Mouse (Mus musculus) erythroblast, embryonic 14.5 days (primary cell): ENCODE results near the gene Fcgbp. TPM values are rescaled to one million over a fixed set of nuclear protein-coding genes. Genes with fewer than 3 reads are reported as not detected.
"Not testable (repeated sequence)": the region's sequence is repeated elsewhere in the genome, so short reads cannot be mapped to it uniquely, and the experiment has no call there.

ENCODE experiments used
- H3K27me3 ChIP-seq: 2 replicates; pipeline ENCODE4 v1.6.1; 2012; ENCODE audit warnings: inconsistent platforms; ENCODE audit not compliant: control insufficient read depth
- H3K36me3 ChIP-seq: 2 replicates; pipeline ENCODE4 v1.6.1; 2012; ENCODE audit warnings: mild to moderate bottlenecking, inconsistent platforms; ENCODE audit not compliant: control insufficient read depth
- H3K4me1 ChIP-seq: 2 replicates; pipeline ENCODE4 v1.6.1; 2012; ENCODE audit warnings: inconsistent platforms; ENCODE audit not compliant: control insufficient read depth
- H3K4me3 ChIP-seq: replicated peaks from 2 replicates; pipeline ENCODE3; 2012; ENCODE audit warnings: moderate library complexity, mild to moderate bottlenecking, inconsistent platforms
- H3K9me3 ChIP-seq: 2 replicates; pipeline ENCODE4 v1.6.1; 2012; ENCODE audit warnings: low read length, inconsistent platforms, mixed read lengths; ENCODE audit not compliant: control insufficient read depth
- GATA1 ChIP-seq: IDR thresholded peaks from 2 replicates; pipeline ENCODE4 v1.6.1; 2012; ENCODE audit warnings: low read length, inconsistent platforms, mixed read lengths
- TAL1 ChIP-seq: IDR thresholded peaks from 3 replicates; pipeline ENCODE4 v1.6.1; 2012; ENCODE audit warnings: low read length, inconsistent platforms, mixed read lengths
- polyA plus RNA-seq: library from polyadenylated mRNA; stranded (reverse); fragments of >175 nt; gene quantifications from 2 replicates; pipeline ENCODE4 v1.2.3, GENCODE M21; 2012

The Fcgbp gene
- polyA plus RNA-seq, 1 experiment = not detected

DNA sequence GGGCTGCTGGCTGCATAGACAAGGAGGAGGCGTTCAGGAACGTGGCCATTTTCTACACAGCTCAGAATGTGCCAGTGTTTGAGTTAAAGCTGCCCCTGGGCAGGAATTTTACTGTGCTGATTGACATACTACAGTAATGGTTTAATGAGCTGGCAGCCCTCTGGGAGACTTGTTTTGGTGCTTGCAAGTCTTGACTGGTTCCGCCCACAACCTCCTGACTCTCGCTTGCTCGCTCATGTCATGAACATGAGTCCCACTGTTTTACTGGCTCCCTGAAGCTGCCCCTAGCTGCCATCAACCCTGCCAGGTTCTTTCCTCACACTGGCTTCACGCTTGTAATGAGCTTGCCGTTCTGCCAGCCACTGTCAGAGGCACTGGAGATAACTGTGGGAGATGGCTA, 13.2 kb downstream of the Fcgbp start:
- Histone ChIP-seq H3K36me3 (no peaks in the 10 kb centered on the region), H3K27me3 (no peaks in the 10 kb centered on the region), H3K9me3 (peaks cover 17% of the 10 kb centered on the region; the same call in 1 of the 2 replicates), H3K4me3 (no peak overlapping the region), H3K4me1 (no peaks in the 10 kb centered on the region)
- TF ChIP-seq GATA1 (no peak), TAL1 (no peak)

- Histone ChIP-seq H3K36me3 (no peaks in the 10 kb centered on the region), H3K9me3 (peaks cover 17% of the 10 kb centered on the region; the same call in 1 of the 2 replicates), H3K4me3 (no peak overlapping the region), H3K27me3 (no peaks in the 10 kb centered on the region), H3K4me1 (no peaks in the 10 kb centered on the region)
- no peak for TF ChIP-seq GATA1
- TF ChIP-seq TAL1 = no peak
These were observed 15.2 kb downstream of the Fcgbp start for GRCm38 (mm10) chr7:28086236-28086635.

GRCm38 (mm10) chr7:28093541-28093940, 22.5 kb downstream of the Fcgbp start:
- H3K4me1 ChIP-seq = no peaks in the 10 kb centered on the region
- no peak overlapping the region for H3K4me3 ChIP-seq
- TF ChIP-seq GATA1 = no peak
- no peak for TF ChIP-seq TAL1
- H3K9me3 ChIP-seq = peaks cover 12% of the 10 kb centered on the region
- no peaks in the 10 kb centered on the region for H3K36me3 ChIP-seq
- no peaks in the 10 kb centered on the region for H3K27me3 ChIP-seq

GRCm38 (mm10) chr7:28099101-28099500, 28.1 kb downstream of the Fcgbp start:
- Histone ChIP-seq H3K4me3 (no peak overlapping the region), H3K27me3 (peaks cover 4% of the 10 kb centered on the region), H3K4me1 (no peaks in the 10 kb centered on the region), H3K36me3 (no peaks in the 10 kb centered on the region), H3K9me3 (peaks cover 25% of the 10 kb centered on the region)
- TF ChIP-seq GATA1 = no peak
- TF ChIP-seq TAL1 = no peak

DNA sequence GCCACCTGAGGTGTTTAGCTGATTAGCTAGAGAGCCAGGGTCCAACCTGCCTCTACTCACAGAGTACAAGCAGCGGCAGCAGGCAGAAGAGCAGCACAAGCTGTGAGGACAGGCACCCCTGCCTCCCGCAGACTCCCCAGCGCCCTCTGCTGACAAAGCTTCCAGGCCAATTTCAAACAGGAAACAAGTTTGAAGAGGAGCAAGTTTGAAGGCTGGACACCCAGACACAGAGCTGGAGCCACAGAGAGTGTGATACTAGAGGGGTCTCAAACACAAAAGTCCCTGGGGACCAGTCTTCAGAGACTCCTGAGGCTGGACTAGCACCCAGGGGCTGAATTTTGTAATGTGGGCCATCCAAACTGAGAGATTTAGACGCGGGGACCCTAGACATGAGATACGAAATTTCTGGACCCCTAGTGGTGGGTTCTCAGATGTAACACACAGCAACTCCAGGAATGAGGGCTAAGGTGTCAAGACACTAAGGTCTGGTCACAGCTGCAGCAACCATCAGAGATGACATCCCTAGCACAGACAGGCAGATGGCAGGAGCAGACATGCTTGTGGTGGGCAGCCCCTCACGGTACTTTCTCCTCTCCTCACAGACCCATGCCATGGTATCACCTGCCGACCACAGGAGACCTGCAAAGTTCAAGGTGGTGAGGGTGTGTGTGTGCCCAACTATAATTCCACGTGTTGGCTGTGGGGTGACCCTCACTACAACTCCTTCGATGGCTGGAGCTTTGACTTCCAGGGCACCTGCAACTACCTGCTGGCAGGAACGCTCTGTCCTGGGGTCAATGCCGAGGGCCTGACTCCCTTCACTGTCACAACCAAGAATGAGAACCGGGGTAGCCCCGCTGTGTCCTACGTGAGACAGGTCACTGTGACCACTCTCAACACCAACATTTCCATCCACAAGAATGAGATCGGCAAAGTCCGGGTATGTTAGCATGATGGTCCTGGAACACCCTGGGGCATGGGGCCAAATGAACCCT, 29.9 kb downstream of the Fcgbp start:
- H3K27me3 ChIP-seq = peaks cover 10% of the 10 kb centered on the region
- H3K4me3 ChIP-seq = no peak overlapping the region
- H3K36me3 ChIP-seq = no peaks in the 10 kb centered on the region
- H3K4me1 ChIP-seq = no peaks in the 10 kb centered on the region
- peaks cover 25% of the 10 kb centered on the region for H3K9me3 ChIP-seq
- no peak for TF ChIP-seq GATA1
- no peak for TF ChIP-seq TAL1

DNA sequence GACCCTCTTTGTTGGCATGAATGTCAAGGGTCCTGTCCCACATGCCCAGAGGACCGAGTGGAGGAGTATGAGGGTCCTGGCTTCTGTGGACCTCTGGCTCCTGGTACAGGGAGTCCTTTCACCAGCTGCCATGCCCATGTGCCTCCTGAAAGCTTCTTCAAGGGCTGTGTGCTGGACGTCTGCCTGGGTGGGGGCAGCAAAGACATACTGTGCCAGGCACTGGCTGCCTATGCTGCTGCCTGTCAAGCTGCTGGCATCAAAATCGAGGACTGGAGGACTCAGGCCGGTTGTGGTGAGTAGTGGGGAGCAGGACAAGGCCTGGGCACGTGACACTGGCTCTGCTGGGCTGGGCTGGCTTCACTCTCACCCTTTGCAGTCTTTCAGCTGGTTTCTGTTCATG, 31.9 kb downstream of the Fcgbp start:
- not testable (repeated sequence) for H3K4me1 ChIP-seq, H3K27me3 ChIP-seq, H3K36me3 ChIP-seq, H3K4me3 ChIP-seq
- H3K9me3 ChIP-seq = peaks cover 17% of the 10 kb centered on the region

DNA sequence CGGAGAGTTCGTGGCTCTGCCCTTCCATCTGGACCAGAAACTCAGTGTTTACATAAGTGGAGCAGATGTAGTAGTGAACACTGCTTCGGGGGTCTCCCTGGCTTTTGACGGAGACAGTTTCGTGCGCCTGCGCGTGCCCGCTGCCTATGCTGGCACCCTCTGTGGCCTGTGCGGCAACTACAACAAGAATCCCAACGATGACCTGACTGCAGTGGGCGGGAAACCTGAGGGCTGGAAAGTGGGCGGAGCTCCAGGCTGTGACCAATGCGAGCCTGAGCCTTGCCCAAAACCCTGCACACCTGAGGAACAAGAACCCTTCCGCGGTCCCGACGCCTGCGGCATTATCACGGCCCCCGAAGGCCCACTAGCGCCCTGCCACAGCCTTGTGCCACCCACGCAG, 33.6 kb downstream of the Fcgbp start:
- Histone ChIP-seq H3K4me3 (no peak overlapping the region), H3K36me3 (no peaks in the 10 kb centered on the region), H3K27me3 (peaks cover 10% of the 10 kb centered on the region), H3K4me1 (no peaks in the 10 kb centered on the region), H3K9me3 (peaks cover 6% of the 10 kb centered on the region)
- TF ChIP-seq TAL1 (no peak), GATA1 (no peak)

- no peak for TF ChIP-seq GATA1
- TF ChIP-seq TAL1 = no peak
- no peaks in the 10 kb centered on the region for H3K4me1 ChIP-seq
- H3K9me3 ChIP-seq = 0 out of 2 replicates have a peak, but pooled peaks cover 2% of the 10 kb centered on the region
- no peaks in the 10 kb centered on the region for H3K36me3 ChIP-seq
- H3K4me3 ChIP-seq = no peak overlapping the region
- H3K27me3 ChIP-seq = peaks cover 10% of the 10 kb centered on the region
These were observed 35.2 kb downstream of the Fcgbp start for GRCm38 (mm10) chr7:28106241-28106640.

- Histone ChIP-seq H3K9me3 (peaks cover 9% of the 10 kb centered on the region), H3K4me1 (no peaks in the 10 kb centered on the region), H3K36me3 (no peaks in the 10 kb centered on the region), H3K27me3 (no peaks in the 10 kb centered on the region), H3K4me3 (no peak overlapping the region)
- no peak for TF ChIP-seq GATA1
- TF ChIP-seq TAL1 = no peak
These were observed 43.6 kb downstream of the Fcgbp start for GRCm38 (mm10) chr7:28114648-28115047.
